Mouse (Mus musculus): ENCODE data around the gene Gabrg3. TPM values are rescaled to one million over a fixed set of nuclear protein-coding genes. Genes with fewer than 3 reads are reported as not detected.

The Gabrg3 gene
- polyA plus RNA-seq, 1 experiment from 2014 or later, result 0.42 TPM

DNA sequence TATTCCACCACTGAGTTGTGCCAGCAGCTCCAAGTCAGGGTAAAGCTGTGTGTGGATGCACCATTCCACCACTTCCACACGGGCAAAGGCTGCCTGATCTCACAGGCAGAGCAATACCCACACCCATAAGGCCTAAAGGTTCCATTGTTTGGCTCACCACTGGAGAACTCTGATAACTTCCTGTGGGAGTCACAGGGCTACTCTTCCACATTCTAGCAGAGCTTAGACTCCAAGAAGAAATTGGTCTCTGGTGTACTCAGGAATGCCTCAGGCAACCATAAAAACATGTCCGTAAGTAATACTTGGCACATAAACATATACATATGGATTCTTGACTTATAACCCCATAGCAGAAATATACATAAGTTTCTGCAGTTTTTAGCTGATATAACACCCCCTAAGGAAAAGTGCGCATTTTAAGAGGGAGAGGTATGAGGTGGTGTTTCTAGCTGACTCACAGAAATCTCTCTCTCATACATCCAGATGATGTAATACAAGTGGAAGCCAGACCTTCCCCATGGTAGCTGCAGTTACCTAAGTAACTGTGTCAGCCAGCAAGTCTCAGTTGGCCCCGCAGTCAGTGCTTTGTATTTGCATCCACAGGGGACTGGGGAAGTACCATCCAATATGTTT lies 248.8 kb downstream of the Gabrg3 start:
- no peak for TF ChIP-seq CTCF (IDR thresholded peaks at IDR 0.05; ENCODE audit: low read depth)
- no peaks in the 10 kb centered on the region for H3K4me1 ChIP-seq (replicated peaks; ENCODE audit: insufficient read depth, low read length)
- H3K4me3 ChIP-seq (replicated peaks; ENCODE audit: low read depth, low read length), result no peak overlapping the region
- 79% methylated on average over 4 of the region's 4 CpGs for WGBS
- H3K4me2 ChIP-seq (ENCODE audit: low read length), result no peak overlapping the region
- ATAC-seq (replicated peaks; ENCODE audit: low FRiP score, low read depth), result no peak
- no peaks in the 10 kb centered on the region for H3K9me3 ChIP-seq (replicated peaks; ENCODE audit: low read length)
- H3K27me3 ChIP-seq (ENCODE audit: insufficient read depth, low read length), result no peaks in the 10 kb centered on the region
- DNase-seq (ENCODE audit: low spot score), result no peak
- H3K9ac ChIP-seq (ENCODE audit: low read depth, low read length), result no peak overlapping the region
- no peak overlapping the region for H3K27ac ChIP-seq
- no peaks in the 10 kb centered on the region for H3K36me3 ChIP-seq (ENCODE audit: insufficient read depth, low read length)

DNA sequence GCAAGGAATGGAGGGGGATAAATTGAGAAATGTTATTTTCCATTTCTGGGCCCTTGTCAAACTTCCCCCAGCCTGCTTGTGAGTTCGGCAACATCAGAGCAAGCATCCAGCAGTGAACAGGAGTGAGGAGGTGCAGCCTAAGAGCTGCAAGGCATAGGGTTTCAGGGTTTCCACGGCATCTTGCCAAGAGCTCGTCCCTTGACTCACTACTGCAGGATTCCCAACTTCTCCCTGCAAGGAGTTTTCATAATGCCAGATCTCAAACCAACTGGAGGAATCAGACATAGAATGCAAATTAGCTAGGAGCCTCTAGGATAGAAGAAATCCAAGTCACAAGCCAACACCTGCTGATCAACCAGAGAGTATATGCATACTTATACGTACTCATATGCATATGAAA lies 254.0 kb downstream of the Gabrg3 start:
- 76% methylated on average over 4 of the region's 4 CpGs for WGBS

GRCm38 (mm10) chr7:57132471-57132870 lies 254.5 kb downstream of the Gabrg3 start:
- Histone ChIP-seq H3K27ac (no peak overlapping the region), H3K4me1 (replicated peaks; ENCODE audit: insufficient read depth, low read length) (no peaks in the 10 kb centered on the region), H3K36me3 (ENCODE audit: insufficient read depth, low read length) (no peaks in the 10 kb centered on the region), H3K9me3 (replicated peaks; ENCODE audit: low read length) (no peaks in the 10 kb centered on the region), H3K9ac (ENCODE audit: low read depth, low read length) (no peak overlapping the region), H3K27me3 (ENCODE audit: insufficient read depth, low read length) (no peaks in the 10 kb centered on the region), H3K4me2 (ENCODE audit: low read length) (no peak overlapping the region), H3K4me3 (replicated peaks; ENCODE audit: low read depth, low read length) (no peak overlapping the region)
- no peak for TF ChIP-seq CTCF (IDR thresholded peaks at IDR 0.05; ENCODE audit: low read depth)
- no peak for ATAC-seq (replicated peaks; ENCODE audit: low FRiP score, low read depth)
- no peak for DNase-seq (ENCODE audit: low spot score)
- 91% methylated on average over 2 of the region's 2 CpGs for WGBS

More for the DNA sequence above, 254.0 kb downstream of the Gabrg3 start:
- Histone ChIP-seq H3K9ac (ENCODE audit: low read depth, low read length) (no peak overlapping the region), H3K9me3 (replicated peaks; ENCODE audit: low read length) (no peaks in the 10 kb centered on the region), H3K27me3 (ENCODE audit: insufficient read depth, low read length) (no peaks in the 10 kb centered on the region), H3K4me3 (replicated peaks; ENCODE audit: low read depth, low read length) (no peak overlapping the region), H3K4me2 (ENCODE audit: low read length) (no peak overlapping the region), H3K4me1 (replicated peaks; ENCODE audit: insufficient read depth, low read length) (no peaks in the 10 kb centered on the region), H3K27ac (no peak overlapping the region), H3K36me3 (ENCODE audit: insufficient read depth, low read length) (no peaks in the 10 kb centered on the region)
- DNase-seq (ENCODE audit: low spot score) (no peak), ATAC-seq (replicated peaks; ENCODE audit: low FRiP score, low read depth) (no peak)
- TF ChIP-seq CTCF (IDR thresholded peaks at IDR 0.05; ENCODE audit: low read depth), result no peak

DNA sequence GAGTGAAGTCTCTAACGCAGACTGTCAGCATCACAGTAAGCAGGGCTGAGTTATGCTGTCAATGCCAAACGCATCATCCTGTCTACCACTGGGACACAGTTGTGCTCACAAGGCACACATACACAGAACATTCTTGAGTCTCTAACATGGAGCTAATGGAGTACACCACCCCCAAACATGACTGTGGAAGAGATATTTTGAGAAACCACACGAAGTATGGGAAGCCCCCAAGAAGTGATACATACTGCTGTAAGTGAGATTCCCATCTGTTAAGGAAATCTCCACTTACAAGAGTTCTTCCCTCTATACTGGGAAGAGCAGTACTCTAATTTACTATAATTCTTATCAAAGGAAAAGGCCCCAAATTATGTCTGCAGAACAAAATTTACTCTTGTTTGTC lies 286.9 kb downstream of the Gabrg3 start:
- no peak for TF ChIP-seq CTCF (IDR thresholded peaks at IDR 0.05; ENCODE audit: low read depth)
- no peaks in the 10 kb centered on the region for H3K9me3 ChIP-seq (replicated peaks; ENCODE audit: low read length)
- no peaks in the 10 kb centered on the region for H3K4me1 ChIP-seq (replicated peaks; ENCODE audit: insufficient read depth, low read length)
- H3K27ac ChIP-seq, result no peak overlapping the region
- H3K27me3 ChIP-seq (ENCODE audit: insufficient read depth, low read length), result no peaks in the 10 kb centered on the region
- H3K36me3 ChIP-seq (ENCODE audit: insufficient read depth, low read length), result no peaks in the 10 kb centered on the region
- ATAC-seq (replicated peaks; ENCODE audit: low FRiP score, low read depth) (no peak), DNase-seq (ENCODE audit: low spot score) (no peak)
- H3K4me2 ChIP-seq (ENCODE audit: low read length), result no peak overlapping the region
- no peak overlapping the region for H3K4me3 ChIP-seq (replicated peaks; ENCODE audit: low read depth, low read length)
- WGBS, result 78% methylated on average over 3 of the region's 3 CpGs
- H3K9ac ChIP-seq (ENCODE audit: low read depth, low read length), result no peak overlapping the region

DNA sequence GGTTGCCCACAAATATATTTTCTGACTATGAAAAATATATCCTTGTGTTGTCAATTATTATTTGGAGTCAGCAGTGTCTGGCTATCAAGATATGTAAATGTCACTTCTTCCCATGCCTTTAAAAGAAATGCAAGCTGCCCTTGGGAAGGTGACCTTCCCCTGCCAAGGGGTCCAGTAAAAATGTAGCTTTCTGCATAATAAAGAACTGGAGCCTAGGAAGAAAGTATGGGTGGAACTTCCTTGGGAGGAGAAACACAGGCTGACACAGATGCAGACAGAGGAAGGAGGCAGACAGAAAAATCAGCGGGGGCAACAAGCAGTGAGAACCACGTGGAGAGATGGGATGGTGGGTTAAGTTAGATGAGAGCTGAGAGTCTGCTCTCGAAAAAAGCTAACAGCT lies 304.9 kb downstream of the Gabrg3 start:
- TF ChIP-seq CTCF (IDR thresholded peaks at IDR 0.05; ENCODE audit: low read depth), result no peak
- Histone ChIP-seq H3K27ac (no peak overlapping the region), H3K4me2 (ENCODE audit: low read length) (no peak overlapping the region), H3K4me3 (replicated peaks; ENCODE audit: low read depth, low read length) (no peak overlapping the region), H3K27me3 (ENCODE audit: insufficient read depth, low read length) (no peaks in the 10 kb centered on the region), H3K9me3 (replicated peaks; ENCODE audit: low read length) (no peaks in the 10 kb centered on the region), H3K4me1 (replicated peaks; ENCODE audit: insufficient read depth, low read length) (no peaks in the 10 kb centered on the region), H3K9ac (ENCODE audit: low read depth, low read length) (no peak overlapping the region), H3K36me3 (ENCODE audit: insufficient read depth, low read length) (no peaks in the 10 kb centered on the region)
- DNase-seq (ENCODE audit: low spot score) (no peak), ATAC-seq (replicated peaks; ENCODE audit: low FRiP score, low read depth) (no peak)
- 71% methylated on average over 3 of the region's 3 CpGs for WGBS

DNA sequence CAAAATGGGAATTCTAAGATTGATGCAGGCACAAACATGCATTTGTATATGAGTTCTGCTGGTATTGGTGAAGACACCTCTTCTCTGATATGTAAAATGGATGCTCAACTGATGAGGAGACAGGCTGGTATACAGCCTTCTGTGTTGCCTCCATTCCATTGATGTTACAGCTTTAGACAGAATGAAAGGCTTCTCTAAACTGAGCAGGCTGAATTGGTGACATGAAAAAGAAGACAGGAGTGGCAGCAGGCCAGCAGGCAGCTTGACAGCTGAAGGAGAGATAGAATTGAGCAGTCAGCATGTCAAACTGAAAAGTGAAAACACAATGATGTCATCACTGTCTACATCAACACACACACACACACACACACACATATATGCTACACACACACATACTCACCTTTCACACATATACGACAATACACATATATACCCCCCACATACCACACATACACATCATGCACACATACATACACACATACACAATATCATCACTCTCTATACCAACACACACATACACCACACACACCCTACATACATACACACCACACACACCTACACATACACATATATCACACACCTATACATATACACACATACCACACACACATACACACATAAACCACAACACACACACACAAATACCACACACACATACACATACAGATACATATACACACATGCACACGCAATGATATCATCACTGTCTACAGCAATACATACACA lies 315.4 kb downstream of the Gabrg3 start:
- H3K4me3 ChIP-seq (replicated peaks; ENCODE audit: low read depth, low read length), result no peak overlapping the region
- no peaks in the 10 kb centered on the region for H3K27me3 ChIP-seq (ENCODE audit: insufficient read depth, low read length)
- H3K4me1 ChIP-seq (replicated peaks; ENCODE audit: insufficient read depth, low read length), result no peaks in the 10 kb centered on the region
- no peak for ATAC-seq (replicated peaks; ENCODE audit: low FRiP score, low read depth)
- no peak overlapping the region for H3K27ac ChIP-seq
- WGBS, result 95% methylated on average over 2 of the region's 2 CpGs
- DNase-seq (ENCODE audit: low spot score), result no peak
- H3K4me2 ChIP-seq (ENCODE audit: low read length), result no peak overlapping the region
- H3K9me3 ChIP-seq (replicated peaks; ENCODE audit: low read length), result no peaks in the 10 kb centered on the region
- no peaks in the 10 kb centered on the region for H3K36me3 ChIP-seq (ENCODE audit: insufficient read depth, low read length)
- no peak for TF ChIP-seq CTCF (IDR thresholded peaks at IDR 0.05; ENCODE audit: low read depth)
- H3K9ac ChIP-seq (ENCODE audit: low read depth, low read length), result no peak overlapping the region

Measured in kidney, postnatal 0 days (tissue).